Mouse (Mus musculus): ENCODE results near the gene Rab23.

The Rab23 gene

DNA sequence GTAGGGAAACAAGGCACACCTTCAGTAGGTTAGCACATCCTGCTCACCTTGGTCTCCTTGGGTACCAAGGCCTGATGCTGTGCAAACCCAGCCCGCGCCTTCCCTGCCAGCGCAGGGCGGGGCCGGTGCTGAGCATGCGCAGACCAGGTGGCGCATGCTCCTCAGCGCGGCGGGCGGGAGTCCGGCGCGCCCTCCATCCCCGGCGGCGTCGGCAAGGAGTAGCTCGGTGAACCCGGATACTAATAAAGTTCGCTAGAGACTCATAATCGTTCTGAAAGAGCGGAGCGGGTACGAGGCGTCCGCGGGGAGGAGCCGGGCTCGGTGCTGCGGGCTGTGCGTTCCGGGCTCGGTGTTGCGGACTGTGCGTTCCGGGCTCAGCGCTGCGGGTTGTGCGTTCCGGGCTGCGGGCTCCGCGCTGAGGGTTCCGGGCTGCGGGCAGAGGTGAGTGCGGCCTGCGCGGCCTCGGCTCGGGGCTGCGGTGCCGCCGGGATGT lies at the start of gene Rab23:
Gene Rab23 (plus strand): TSS at position 155 of the 493 bp plus-strand sequence.
- DNase-seq (ENCODE audit: low read depth in 1 of 2, low spot score in 2 of 2) = peak in 1 of 2 experiments; percentile 15

DNA sequence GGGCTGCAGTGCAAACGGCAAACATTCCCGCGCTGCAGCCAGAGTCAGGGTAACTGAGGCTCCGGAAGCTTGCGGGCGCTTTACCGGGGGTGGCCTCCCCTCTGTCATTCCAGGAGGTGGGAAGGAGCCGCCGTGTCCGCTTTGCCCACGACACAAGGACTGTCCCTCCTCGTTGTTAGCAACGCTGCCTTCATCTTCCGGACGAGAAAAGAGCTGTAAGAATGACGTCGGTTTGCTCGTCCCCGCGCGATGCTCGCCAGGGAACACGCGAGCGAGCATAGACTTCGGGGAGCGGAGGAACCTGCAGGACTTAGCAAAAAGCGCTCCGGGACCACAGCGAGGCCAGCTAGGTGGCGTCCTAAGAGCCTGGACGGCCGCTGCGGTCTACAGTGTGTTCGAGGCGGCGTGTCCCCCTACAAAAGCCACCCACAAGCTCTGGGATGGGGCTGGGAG lies 49.5 kb upstream of the Rab23 start:
- peak; percentile 8 to 28 for DNase-seq (ENCODE audit: low read depth in 1 of 2, low spot score in 2 of 2)

DNA sequence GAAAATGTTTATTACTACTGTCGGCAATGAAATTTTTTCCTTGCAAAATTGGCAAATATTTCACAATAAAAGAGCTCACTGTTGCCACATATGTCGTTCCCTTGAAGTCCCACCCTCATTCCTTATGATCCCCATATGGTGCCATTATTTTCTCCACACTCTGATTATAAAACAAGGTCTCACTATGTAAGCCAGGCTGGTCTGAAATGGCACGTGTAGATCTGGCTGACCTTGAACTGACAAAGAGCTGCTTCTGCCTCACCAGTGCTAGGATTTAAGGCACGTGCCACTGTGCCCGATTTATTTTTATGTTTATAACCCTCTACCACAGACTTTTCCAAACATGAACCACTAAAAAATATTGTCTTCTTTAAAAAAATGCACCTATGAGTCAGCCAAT lies 48.2 kb upstream of the Rab23 start:
- no peak for DNase-seq (ENCODE audit: low read depth in 1 of 2, low spot score in 2 of 2)

DNA sequence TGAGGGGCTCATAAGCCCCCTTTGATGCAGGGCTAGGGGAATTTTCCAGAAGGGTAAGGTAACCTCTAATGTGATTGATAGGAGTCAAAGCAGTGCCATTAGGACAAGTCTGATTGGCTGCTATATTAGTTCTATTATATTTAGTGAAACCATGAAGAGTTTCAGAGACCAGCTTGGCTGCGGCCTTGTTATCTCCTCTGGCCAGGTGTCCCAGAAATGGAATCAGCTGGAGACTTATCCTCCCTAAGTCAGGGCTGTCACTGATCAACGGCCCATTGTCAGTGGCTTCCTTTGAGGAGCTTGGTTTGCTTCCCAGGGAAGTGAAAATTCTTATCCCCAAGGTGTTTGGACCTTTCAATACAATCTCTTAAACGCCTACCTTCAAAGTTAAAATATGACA lies 47.6 kb upstream of the Rab23 start:
- no peak for DNase-seq (ENCODE audit: low read depth in 1 of 2, low spot score in 2 of 2)

DNA sequence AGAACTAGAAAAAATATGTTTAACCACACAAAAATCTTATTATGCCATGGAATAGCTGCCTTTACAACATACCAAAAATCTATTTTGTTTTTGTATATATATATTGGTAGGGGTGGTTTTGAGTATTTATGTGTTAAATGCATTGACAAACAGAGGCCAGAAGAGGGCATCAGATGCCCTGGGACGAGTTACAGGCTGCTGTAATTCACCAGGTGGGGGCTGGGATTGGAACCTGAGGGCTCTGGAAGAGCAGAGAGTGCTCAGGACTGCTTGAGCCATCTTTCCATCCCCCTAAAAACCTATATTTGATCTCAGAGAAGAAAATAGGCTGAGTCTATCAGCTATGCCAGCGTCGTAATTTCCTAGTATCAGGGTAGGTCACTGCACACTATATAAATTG lies 47.2 kb upstream of the Rab23 start:
- no peak for DNase-seq (ENCODE audit: low read depth in 1 of 2, low spot score in 2 of 2)

DNA sequence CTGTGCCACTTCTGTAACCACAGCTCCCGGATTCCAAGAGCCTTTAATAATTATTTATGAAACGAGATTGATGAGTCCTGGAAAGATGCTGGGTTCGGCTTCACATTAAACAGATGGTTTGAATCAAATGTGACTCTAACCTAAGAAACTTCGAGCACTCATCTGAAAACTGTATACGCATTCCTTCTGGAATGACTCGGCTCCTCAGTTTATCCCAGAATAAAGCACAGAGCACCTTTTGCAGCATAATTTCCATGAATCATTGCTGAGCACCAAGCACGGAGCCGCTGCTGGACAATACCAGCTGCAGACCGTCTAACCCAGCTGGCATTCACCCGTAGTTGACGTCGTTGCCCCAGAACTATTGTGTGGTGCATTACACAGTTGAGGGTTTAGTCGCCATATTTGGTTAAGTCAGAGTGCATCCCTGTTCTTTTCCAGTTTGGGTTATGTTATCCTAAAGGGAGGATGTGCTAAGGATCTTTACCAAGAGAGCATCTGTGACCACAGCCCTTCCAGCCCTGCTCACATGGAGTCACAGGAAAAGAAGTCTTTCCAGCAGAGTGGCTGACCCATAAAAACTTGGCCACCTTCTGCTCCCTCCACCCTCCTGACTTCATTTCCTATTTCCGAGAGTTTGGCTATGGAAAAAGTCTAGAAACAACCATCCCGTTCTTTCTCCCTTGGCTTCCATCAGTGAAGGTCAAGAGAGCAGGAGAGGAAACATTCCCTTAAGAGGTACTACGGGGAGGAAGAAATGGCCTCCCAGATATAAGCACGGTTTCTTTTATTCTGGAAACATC lies 46.3 kb upstream of the Rab23 start:
- DNase-seq (ENCODE audit: low read depth in 1 of 2, low spot score in 2 of 2) = no peak

DNA sequence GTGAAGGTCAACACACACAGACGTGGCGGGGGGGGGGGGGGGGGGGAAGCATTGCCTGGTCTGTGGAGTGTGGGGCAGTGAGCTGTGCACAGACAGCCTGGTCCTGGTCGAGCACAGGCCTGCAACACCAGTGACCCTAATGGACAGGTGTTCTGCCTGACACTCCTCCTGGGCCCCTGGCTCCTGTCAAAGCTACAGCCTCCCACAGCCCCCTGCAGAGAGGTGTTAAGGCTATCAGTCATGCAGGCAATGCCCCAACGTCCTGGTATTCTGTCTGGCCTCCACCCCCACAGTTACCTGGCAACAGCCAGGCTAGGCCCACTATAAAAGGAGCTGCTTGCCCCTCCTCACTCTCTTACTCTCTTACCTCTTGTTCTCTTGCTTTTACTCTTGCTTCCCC lies 39.3 kb upstream of the Rab23 start:
- no peak for DNase-seq (ENCODE audit: low read depth in 1 of 2, low spot score in 2 of 2)

DNA sequence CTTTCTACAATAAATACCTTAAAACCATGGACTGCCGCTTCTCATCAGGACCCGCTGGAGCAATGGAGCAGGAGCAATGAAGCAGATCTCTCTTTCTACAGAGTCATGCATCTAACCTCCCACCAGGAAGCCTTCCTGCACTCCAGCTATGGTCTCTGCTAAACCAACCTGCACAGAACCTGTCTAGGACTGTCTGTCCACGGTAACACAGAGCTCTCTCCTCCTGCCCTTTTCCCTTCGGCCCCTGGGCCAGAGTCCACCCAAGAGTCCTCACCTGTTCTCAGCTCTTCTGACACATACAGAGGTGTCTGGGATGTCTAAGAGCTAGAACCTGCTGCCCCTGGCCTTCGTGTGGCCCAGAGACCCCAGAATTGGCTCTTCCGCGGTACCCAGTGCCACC lies 38.8 kb upstream of the Rab23 start:
- DNase-seq (ENCODE audit: low read depth in 1 of 2, low spot score in 2 of 2) = no peak

DNA sequence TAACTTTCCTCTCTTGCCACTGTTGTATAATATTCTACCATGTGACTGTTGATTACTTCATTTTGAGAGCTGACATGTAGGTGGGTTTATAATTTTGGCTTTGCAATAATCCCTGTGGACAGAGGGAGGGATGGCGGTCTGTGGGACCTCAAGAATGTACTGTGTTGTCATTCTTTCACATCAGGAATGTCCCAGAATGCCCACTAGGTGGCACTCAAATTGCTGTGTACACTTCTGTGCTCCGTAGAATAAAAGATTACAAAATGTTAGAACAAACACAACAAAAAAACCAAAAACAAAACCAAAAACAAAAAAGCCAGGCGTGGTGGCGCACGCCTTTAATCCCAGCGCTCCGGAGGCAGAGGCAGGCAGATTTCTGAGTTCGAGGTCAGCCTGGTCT lies 35.2 kb upstream of the Rab23 start:
- no peak for DNase-seq (ENCODE audit: low read depth in 1 of 2, low spot score in 2 of 2)

DNA sequence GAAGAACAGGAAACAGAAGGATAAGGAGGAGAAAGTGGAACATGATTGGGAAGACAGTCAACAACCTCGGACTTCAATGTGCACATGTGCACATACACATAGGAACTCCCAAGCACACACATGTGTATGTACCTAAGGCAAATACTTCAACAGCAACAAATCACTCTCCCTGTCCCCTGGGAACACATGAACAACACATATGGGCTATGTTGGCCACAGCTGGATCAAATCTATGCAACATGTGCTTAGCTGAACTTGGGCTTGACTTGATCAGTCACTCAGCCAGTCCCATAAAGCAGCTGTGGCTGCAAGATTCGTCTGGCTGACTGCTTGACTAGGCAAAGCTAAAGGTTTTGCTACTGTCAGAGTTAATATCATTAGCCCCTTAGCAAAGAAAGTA lies 30.9 kb upstream of the Rab23 start:
- DNase-seq (ENCODE audit: low read depth in 1 of 2, low spot score in 2 of 2) = no peak

DNA sequence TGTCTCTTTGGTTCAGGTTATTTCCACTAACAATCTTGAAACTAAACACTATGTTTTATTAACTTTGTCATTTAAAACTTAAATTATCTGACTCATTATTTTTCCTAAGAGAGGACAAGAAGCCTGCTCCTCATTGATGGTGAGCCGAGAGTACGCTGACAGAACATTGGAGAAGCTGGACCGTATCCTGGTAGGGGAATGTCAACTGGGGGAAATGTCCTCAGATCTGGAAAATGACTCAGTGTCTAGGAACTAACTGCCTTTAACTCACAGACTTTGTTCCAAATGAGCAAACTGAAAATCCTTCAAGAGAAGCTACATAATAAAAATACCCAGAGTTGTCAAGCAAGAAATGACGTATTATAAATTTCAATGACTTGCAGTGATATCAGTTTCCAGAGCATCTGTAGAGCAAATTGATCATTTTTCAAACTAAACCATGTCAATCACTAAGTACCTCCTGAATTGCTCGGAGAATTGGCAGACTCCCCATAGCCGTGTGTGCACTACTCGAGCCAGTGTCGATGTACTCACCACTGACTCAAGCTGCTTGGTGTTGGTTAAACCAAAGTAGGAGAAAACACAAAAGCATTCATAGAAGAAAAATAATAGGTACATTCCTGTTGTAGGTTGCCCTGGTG lies 30.1 kb upstream of the Rab23 start:
- no peak for DNase-seq (ENCODE audit: low read depth in 1 of 2, low spot score in 2 of 2)

DNA sequence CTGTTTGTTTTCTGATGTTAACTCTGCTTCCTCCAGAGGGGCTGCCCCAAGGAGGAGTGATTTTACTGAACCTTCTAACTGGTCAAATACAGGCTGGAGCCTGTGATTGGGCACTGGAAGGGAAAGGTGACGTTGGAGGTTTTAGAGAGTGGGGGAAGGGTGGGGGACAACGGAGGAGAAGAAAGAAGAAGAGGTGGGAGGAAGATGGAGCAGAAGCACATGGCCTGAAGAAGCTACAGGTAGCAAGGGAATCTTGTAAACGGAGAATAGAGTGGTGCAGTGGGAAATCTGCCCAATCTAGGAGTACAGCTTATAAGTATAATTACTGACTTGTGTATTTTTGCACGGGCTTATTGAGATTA lies 29.6 kb upstream of the Rab23 start:
- DNase-seq (ENCODE audit: low read depth in 1 of 2, low spot score in 2 of 2) = no peak

DNA sequence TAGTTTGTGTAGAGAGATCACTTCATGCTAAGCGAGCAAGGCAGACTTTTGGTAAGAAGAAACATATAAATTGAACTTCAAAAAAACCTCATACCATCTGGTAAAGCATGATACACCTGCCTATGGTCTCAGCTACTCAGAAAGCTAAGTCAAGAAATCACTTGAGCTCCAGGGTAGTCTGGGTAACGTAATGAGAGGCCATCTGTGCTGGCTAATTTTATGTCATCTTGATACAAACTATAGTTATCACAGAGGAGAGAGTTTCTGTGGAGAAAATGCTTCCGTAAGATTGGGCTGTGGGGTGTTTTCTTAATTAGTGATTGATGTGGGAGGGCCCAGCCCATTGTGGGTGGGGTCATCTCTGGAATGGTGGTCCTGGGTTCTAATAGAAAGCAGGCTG lies 25.8 kb upstream of the Rab23 start:
- DNase-seq (ENCODE audit: low read depth in 1 of 2, low spot score in 2 of 2) = no peak

DNA sequence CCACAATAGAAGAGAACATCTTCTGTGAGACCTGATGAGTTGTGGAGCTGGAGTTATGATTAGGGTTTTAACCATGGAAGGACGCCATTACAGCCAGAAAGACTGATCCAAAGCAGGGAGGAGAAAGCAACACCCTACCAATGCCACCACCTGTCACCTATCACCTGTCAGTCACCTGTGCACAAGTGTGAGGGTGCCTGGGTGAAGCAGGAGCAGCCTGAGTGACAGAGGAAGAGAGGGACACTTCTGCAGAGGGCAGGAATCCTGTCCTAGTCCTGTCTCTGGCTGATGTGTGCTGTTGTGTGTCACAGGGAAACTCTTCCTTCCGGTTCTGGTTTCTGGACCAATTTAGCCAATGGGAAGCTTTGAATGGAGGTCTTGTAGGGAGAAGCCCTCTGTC lies 23.7 kb upstream of the Rab23 start:
- no peak for DNase-seq (ENCODE audit: low read depth in 1 of 2, low spot score in 2 of 2)

DNA sequence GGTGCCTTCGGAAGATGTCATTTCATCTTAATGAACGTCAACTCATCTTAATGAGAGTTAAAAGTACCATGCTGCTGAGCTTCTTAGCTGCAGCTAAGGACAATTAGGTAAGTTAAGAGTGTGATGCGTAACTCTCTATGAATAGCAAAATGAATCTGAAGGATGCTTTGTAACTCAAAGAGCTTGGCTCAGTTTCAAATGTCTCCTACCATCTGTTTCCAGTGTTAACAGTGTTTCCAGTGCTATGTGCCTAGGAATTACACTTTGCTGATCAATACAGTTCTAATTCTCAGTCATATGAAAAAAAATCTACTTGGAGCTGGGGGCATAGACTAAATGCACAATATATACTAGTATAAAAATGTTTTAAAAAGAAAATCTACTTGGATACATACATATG lies 18.4 kb upstream of the Rab23 start:
- no peak for DNase-seq (ENCODE audit: low read depth in 1 of 2, low spot score in 2 of 2)

DNA sequence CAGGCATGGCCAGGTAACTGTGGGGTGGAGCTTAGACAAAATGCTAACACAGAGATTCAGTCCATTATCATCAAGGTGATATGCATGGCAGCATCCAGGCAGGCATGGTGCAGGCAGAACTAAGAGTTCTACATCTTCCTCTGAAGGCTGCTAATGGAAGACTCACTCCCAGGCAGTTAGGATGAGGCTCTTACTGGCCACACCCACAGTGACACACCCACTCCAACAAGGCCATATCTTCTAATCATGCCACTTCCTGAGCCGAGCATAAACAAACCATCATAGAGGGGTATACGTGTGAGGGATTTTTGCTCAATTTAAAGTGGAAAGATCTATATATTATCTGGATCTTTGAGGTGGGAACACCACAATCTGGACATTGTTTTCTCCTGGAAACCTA lies 10.1 kb upstream of the Rab23 start:
- no peak for DNase-seq (ENCODE audit: low read depth in 1 of 2, low spot score in 2 of 2)

DNA sequence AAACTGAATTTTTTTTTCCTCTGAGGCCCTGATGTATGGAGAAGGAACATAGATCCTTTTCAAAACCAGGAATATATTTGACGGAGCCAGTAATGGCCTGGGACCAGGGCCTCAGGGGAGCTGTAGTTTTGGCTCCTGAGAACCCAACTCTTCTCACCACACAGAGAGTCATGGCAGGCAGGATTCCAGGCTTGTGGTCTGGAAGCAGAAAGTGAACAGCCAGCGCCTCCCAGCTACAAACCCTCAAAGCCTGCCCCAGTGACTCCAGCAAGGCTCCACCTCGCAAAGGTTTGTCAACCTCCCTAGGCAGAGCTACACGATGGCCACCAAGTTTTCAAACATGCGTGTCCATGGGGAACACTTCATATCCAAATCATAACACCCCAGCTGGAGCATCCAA lies 7.7 kb upstream of the Rab23 start:
- no peak for DNase-seq (ENCODE audit: low read depth in 1 of 2, low spot score in 2 of 2)

DNA sequence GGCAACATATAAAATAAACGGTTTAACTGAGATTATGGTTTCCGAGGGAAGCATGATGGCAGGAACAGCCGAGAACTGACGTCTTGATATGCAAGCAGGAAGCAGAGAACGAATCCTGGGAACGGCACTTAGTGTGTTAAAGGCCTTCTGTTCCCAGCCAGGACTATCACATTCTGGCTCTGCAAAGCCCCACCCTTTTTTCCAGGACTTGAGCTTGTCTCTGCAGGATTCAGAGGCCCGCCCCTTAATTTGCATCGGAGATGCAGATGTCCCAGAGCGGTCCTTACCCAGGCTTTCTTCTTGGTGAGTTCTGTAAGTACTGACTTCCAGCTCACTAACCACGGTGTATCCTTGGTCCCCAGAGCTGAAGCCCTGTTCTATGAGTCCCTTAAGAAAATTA lies 4.9 kb upstream of the Rab23 start:
- DNase-seq (ENCODE audit: low read depth in 1 of 2, low spot score in 2 of 2) = no peak

DNA sequence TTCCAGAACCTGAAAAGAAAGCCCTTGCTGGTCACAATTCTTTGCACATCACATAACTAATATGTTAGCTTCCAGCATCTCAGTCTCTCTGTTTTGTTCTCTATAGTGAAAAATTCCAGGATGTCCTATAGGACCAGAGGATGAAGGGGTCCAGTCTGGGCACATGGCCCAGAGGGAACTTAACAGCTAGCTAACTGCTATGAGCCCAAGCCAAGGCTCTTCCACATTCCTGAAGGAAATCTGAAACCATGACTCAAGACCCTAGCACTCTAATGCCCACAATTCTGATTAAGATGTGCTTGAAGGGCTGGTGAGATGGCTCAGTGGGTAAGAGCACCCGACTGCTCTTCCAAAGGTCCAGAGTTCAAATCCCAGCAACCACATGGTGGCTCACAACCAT lies 2.1 kb upstream of the Rab23 start:
- DNase-seq (ENCODE audit: low read depth in 1 of 2, low spot score in 2 of 2) = no peak

DNA sequence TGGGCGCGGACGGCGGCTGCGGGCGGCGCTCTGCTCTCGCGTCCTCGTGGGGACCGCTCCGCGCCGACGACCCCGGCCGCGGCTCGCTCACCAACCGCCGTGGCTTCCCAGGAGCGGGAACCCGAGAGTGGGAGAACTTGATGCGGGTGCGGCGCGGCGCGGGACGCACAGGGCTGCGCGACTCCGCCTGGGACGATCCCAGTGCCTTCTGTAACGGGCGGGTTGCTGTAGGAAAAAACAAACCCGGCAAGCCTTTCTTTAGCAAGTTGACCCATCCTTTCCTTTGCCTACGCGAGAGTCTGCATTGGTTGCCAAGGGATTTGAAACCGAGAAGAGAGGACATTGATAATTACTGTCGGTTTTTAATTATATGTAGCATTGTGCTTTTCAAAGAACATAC lies 544 bp downstream of the Rab23 start:
- DNase-seq (ENCODE audit: low read depth in 1 of 2, low spot score in 2 of 2) = no peak

DNA sequence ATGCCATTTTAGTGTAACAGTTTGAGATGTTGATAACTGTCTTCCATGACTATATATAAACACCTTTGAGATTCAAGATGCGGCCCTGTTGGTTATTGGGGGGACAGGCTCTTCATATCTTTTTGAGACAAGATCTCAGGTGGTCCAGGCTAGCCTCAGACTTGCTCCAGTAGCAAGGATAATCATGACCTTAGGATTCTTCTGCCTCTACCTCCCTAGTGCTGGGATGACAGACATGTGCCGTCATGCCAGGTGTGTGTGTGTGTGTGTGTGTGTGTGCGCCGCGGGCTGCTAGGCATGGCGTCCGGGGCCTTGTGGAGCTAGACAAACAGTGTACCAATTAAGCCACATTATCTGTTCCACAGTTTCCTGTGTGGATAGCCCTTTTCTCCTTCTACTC lies 1.3 kb downstream of the Rab23 start:
- DNase-seq (ENCODE audit: low read depth in 1 of 2, low spot score in 2 of 2) = no peak

DNA sequence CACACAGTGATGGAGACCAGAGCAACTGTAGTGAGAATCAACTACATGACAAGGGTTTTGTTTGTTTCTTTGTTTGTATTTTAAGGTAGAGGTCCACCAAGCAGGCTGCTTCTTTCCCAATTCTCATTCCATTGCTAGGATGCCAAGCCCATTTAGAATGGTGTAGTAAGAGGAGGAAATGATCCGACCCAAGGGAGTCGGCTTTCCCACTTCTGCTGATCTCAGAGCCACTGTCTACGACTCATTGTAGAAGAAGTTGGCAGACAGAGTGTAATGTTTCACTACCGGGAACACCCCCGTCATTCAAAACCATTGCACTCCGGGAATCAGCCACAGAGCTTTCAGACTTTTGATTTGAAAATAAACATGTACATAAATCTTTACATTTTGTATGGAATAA lies 4.8 kb downstream of the Rab23 start:
- DNase-seq (ENCODE audit: low read depth in 1 of 2, low spot score in 2 of 2) = no peak

DNA sequence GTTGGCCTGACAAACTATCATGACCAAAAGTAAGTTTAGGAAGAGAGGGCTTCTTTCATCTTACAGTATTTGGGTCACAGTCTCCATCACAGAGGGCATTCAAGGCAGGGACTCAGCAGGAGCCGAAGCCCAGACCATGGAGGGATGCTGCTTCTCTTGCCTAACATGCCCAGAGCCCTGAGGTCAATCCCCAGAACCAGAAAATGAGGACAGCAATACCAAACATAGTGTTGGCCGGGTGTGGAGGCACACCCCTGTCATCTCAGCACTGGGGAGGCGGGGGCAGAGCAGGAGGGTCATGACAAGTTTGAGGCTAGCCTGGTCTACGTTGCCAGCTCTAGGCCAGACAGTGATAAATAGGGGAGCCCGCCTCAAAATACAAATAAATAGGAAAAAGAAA lies 5.4 kb downstream of the Rab23 start:
- no peak for DNase-seq (ENCODE audit: low read depth in 1 of 2, low spot score in 2 of 2)

All from monocyte, adult 2 months (primary cell).